Mouse (Mus musculus): Measurements from ENCODE around the gene Zswim3. TPM values are rescaled to one million over a fixed set of nuclear protein-coding genes. Genes with fewer than 3 reads are reported as not detected.

The Zswim3 gene
- total and polyA plus RNA-seq, 3 experiments: 4.7 to 5.9 TPM; not detected in 1

- H3K27me3 ChIP-seq (ENCODE audit: control insufficient read depth in 1 of 2, insufficient read depth in 2 of 2, low read length in 2 of 2): no peaks in the 10 kb centered on the region
- peak overlapping the region; percentile 83 for H3K27ac ChIP-seq (ENCODE audit: control insufficient read depth, low read depth, low read length)
- peak; percentile 52 for DNase-seq (ENCODE audit: low read depth, low spot score)
- no peaks in the 10 kb centered on the region for H3K9me3 ChIP-seq (replicated peaks; ENCODE audit: insufficient read depth, low read length)
- peak overlapping the region; percentile 96 for H3K9ac ChIP-seq (ENCODE audit: control insufficient read depth, low read depth, low read length, poor library complexity, severe bottlenecking)
- H3K79me2 ChIP-seq (ENCODE audit: control insufficient read depth, insufficient read depth, low read length, poor library complexity): peaks cover 24% of the 10 kb centered on the region
- peaks cover 2 to 27% of the 10 kb centered on the region in 2 experiments for H3K36me3 ChIP-seq (ENCODE audit: control insufficient read depth in 1 of 2, insufficient read depth in 2 of 2, low read length in 2 of 2)
- peak overlapping the region; percentile 81 to 94 for H3K4me3 ChIP-seq (ENCODE audit: control insufficient read depth in 1 of 2, insufficient read depth in 1 of 2, low read depth in 2 of 2, low read length in 2 of 2)
- peaks cover 3 to 29% of the 10 kb centered on the region in 2 experiments; a peak in 3 of 4 replicates for H3K4me1 ChIP-seq (ENCODE audit: control insufficient read depth in 1 of 2, insufficient read depth in 2 of 2, low read length in 2 of 2)
- TF ChIP-seq CHD1 (IDR thresholded peaks at IDR 0.05; ENCODE audit: low read depth, low read length) (no peak), NELFE (IDR thresholded peaks at IDR 0.05; ENCODE audit: low read depth, low read length) (no peak), E2F4 (IDR thresholded peaks at IDR 0.05; ENCODE audit: borderline replicate concordance, low read depth, low read length) (no peak), USF1 (IDR thresholded peaks at IDR 0.05; ENCODE audit: low read depth, low read length) (no peak), NRF1 (IDR thresholded peaks at IDR 0.05; ENCODE audit: insufficient read depth, low read depth, low read length, poor library complexity, severe bottlenecking) (no peak), MYB (IDR thresholded peaks at IDR 0.05; ENCODE audit: low read depth, low read length) (no peak), CTCF (IDR thresholded peaks at IDR 0.05 in 2 of 3, conservative IDR thresholded peaks at IDR 0.05 in 1 of 3; ENCODE audit: control insufficient read depth in 1 of 3, insufficient read depth in 1 of 3, low read depth in 2 of 3, low read length in 3 of 3, poor library complexity in 1 of 3, severe bottlenecking in 1 of 3) (no peak), USF2 (IDR thresholded peaks at IDR 0.05; ENCODE audit: borderline replicate concordance in 1 of 2, insufficient read depth in 1 of 2, low read depth in 1 of 2, low read length in 2 of 2) (no peak), GATA1 (IDR thresholded peaks at IDR 0.05; ENCODE audit: low read depth, low read length) (no peak), RCOR1 (IDR thresholded peaks at IDR 0.05; ENCODE audit: low read depth, low read length) (no peak), MAFK (IDR thresholded peaks at IDR 0.05; ENCODE audit: borderline replicate concordance, low read depth, low read length) (no peak), POLR2A (IDR thresholded peaks at IDR 0.05; ENCODE audit: control insufficient read depth in 1 of 2, insufficient read depth in 1 of 2, low read depth in 1 of 2, low read length in 2 of 2, poor library complexity in 1 of 2) (no peak), MAZ (IDR thresholded peaks at IDR 0.05; ENCODE audit: low read depth, low read length) (no peak), CHD2 (IDR thresholded peaks at IDR 0.05; ENCODE audit: low read length) (no peak), GABPA (IDR thresholded peaks at IDR 0.05; ENCODE audit: low read depth, low read length) (no peak), KAT2A (conservative IDR thresholded peaks at IDR 0.05; ENCODE audit: low read depth, low read length) (no peak), JUND (IDR thresholded peaks at IDR 0.05; ENCODE audit: low read depth, low read length) (no peak), ETS1 (IDR thresholded peaks at IDR 0.05; ENCODE audit: low read depth, low read length) (no peak)
These were observed 33.8 kb upstream of the Zswim3 start for GRCm38 (mm10) chr2:164771123-164771522.

- Histone ChIP-seq H3K4me3 (ENCODE audit: control insufficient read depth in 1 of 2, insufficient read depth in 1 of 2, low read depth in 2 of 2, low read length in 2 of 2) (peak overlapping the region; percentile 31 to 34), H3K27ac (ENCODE audit: control insufficient read depth, low read depth, low read length) (peak overlapping the region; percentile 97), H3K4me1 (ENCODE audit: control insufficient read depth in 1 of 2, insufficient read depth in 2 of 2, low read length in 2 of 2) (peaks cover 3 to 29% of the 10 kb centered on the region in 2 experiments; a peak in 3 of 4 replicates), H3K36me3 (ENCODE audit: control insufficient read depth in 1 of 2, insufficient read depth in 2 of 2, low read length in 2 of 2) (peaks cover 2 to 27% of the 10 kb centered on the region in 2 experiments), H3K79me2 (ENCODE audit: control insufficient read depth, insufficient read depth, low read length, poor library complexity) (peaks cover 24% of the 10 kb centered on the region), H3K9ac (ENCODE audit: control insufficient read depth, low read depth, low read length, poor library complexity, severe bottlenecking) (peak overlapping the region; percentile 59), H3K9me3 (replicated peaks; ENCODE audit: insufficient read depth, low read length) (no peaks in the 10 kb centered on the region), H3K27me3 (ENCODE audit: control insufficient read depth in 1 of 2, insufficient read depth in 2 of 2, low read length in 2 of 2) (no peaks in the 10 kb centered on the region)
- peak; percentile 77 for DNase-seq (ENCODE audit: low read depth, low spot score)
- TF ChIP-seq NELFE (IDR thresholded peaks at IDR 0.05; ENCODE audit: low read depth, low read length) (no peak), TAL1 (IDR thresholded peaks at IDR 0.05; ENCODE audit: low read length) (no peak), ZKSCAN1 (IDR thresholded peaks at IDR 0.05; ENCODE audit: low read depth, low read length) (no peak), SIN3A (IDR thresholded peaks at IDR 0.05; ENCODE audit: low read length) (no peak), HCFC1 (IDR thresholded peaks at IDR 0.05; ENCODE audit: low read depth, low read length) (no peak), ZMIZ1 (IDR thresholded peaks at IDR 0.05; ENCODE audit: low read depth, low read length) (no peak; the same call in 1 of the 2 replicates), SMC3 (IDR thresholded peaks at IDR 0.05; ENCODE audit: low read depth, low read length) (0 out of 2 replicates have a peak, but pooled peaks have one; percentile 5), ZC3H11A (IDR thresholded peaks at IDR 0.05; ENCODE audit: low read depth, low read length) (no peak), NRF1 (IDR thresholded peaks at IDR 0.05; ENCODE audit: insufficient read depth, low read depth, low read length, poor library complexity, severe bottlenecking) (no peak), TCF12 (IDR thresholded peaks at IDR 0.05; ENCODE audit: low read depth, low read length) (no peak), GATA1 (IDR thresholded peaks at IDR 0.05; ENCODE audit: low read depth, low read length) (no peak), KAT2A (conservative IDR thresholded peaks at IDR 0.05; ENCODE audit: low read depth, low read length) (no peak), RAD21 (IDR thresholded peaks at IDR 0.05; ENCODE audit: low read depth, low read length) (no peak), EP300 (IDR thresholded peaks at IDR 0.05; ENCODE audit: low read depth in 1 of 2, low read length in 2 of 2) (no peak), MYC (IDR thresholded peaks at IDR 0.05; ENCODE audit: low read depth, low read length) (no peak), POLR2AphosphoS2 (IDR thresholded peaks at IDR 0.05; ENCODE audit: low read length) (no peak; the same call in none of the 2 replicates), MAFK (IDR thresholded peaks at IDR 0.05; ENCODE audit: borderline replicate concordance, low read depth, low read length) (no peak), MYB (IDR thresholded peaks at IDR 0.05; ENCODE audit: low read depth, low read length) (peak; percentile 24; the same call in 1 of the 2 replicates)
These were observed 31.5 kb upstream of the Zswim3 start for GRCm38 (mm10) chr2:164773229-164773988.

All from MEL (cell line).